ENCODE assay signal across 8 mouse cellular contexts in the genomic region with DNA sequence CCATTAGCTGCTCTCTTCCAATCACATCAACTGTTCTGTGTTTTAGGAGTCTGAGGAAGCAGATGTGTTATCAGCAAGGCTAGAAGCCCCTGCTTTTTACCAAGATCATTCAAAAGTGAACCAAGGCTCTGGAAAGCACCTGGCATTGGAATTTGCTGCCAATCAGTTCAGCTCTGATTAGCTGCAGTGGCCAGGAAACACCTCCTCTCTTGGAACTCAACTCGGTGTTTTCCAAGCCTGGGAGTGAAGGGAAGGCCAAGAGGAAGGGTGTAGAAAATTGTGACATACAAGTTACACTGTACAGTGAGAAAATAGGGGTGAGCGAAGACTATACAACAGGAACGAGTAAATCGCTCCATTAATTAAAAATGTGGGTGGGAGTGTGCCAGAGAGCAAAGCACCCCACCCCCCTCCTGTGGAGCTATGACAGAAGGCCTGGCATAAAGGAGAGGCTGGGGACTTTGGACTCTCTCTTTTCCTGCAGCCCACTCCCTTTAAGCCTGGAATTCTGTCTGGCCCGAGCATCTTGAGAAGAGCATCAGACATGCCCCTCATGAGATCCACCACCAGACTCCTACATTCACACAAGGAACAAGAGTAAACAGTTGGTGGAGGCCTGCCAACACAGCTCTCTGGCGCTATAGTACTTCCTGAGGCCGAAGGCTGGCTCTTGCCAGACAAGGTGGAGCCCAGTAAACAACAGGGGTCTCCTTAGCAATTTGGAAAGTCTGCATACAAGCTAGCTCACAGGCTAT.
A peak's percentile ranks its signal among the peaks of the same experiment; 100 is the strongest.
DNase-seq lines count a peak whose midpoint lies in the region; ATAC-seq lines count a peak whose summit lies in the region.

No protein-coding gene starts in this region.

- no peak overlapping the region for H3K4me2 ChIP-seq in intestine, embryonic 14.5 days (ENCODE audit: low read length)
- H3K4me2 ChIP-seq in lung, embryonic 15.5 days = peak overlapping the region; percentile 31; the same call in 1 of the 2 replicates

- no peak overlapping the region for H3K9ac ChIP-seq in intestine, embryonic 14.5 days (ENCODE audit: low read length)
- H3K9ac ChIP-seq in lung, embryonic 15.5 days = no peak overlapping the region

- H3K4me1 ChIP-seq in intestine, embryonic 14.5 days (replicated peaks; ENCODE audit: control insufficient read depth, insufficient read depth, low read length) = peaks cover 12% of the 10 kb centered on the region
- H3K4me1 ChIP-seq in lung, embryonic 15.5 days = peaks cover 49% of the 10 kb centered on the region

- no peaks in the 10 kb centered on the region for H3K27me3 ChIP-seq in intestine, embryonic 14.5 days (replicated peaks; ENCODE audit: control insufficient read depth, insufficient read depth, low read length)
- H3K27me3 ChIP-seq in lung, embryonic 15.5 days = no peaks in the 10 kb centered on the region

- no peak overlapping the region for H3K4me3 ChIP-seq in intestine, embryonic 14.5 days (ENCODE audit: low read depth, low read length)
- no peak overlapping the region for H3K4me3 ChIP-seq in lung, embryonic 15.5 days

- H3K36me3 ChIP-seq in intestine, embryonic 14.5 days (ENCODE audit: control insufficient read depth, insufficient read depth, low read length) = no peaks in the 10 kb centered on the region
- H3K36me3 ChIP-seq in lung, embryonic 15.5 days = no peaks in the 10 kb centered on the region

- no peak for DNase-seq in frontal cortex, postnatal 25 days (ENCODE audit: low spot score in 2 of 2)
- DNase-seq in right cerebral cortex, postnatal 10 days (ENCODE audit: low spot score in 2 of 2) = peak; percentile 72 to 78
- DNase-seq in right cerebral cortex, postnatal 25 days = no peak
- DNase-seq in intestine, embryonic 14.5 days (ENCODE audit: low spot score) = no peak
- DNase-seq in T-cell, adult 2 months (ENCODE audit: low spot score) = no peak
- DNase-seq in embryo, embryonic 10 days (ENCODE audit: low spot score) = no peak

- peak overlapping the region; percentile 3; the same call in 1 of the 2 replicates for H3K27ac ChIP-seq in intestine, embryonic 14.5 days (ENCODE audit: low read depth)
- H3K27ac ChIP-seq in lung, embryonic 15.5 days = peak overlapping the region; percentile 91

- H3K9me3 ChIP-seq in intestine, embryonic 14.5 days (ENCODE audit: control insufficient read depth, low read length) = no peaks in the 10 kb centered on the region
- H3K9me3 ChIP-seq in lung, embryonic 15.5 days = no peaks in the 10 kb centered on the region

- WGBS in intestine, embryonic 14.5 days = 65% methylated on average over 7 of the region's 7 CpGs
- WGBS in lung, embryonic 15.5 days = 26% methylated on average over 7 of the region's 7 CpGs

- peak; percentile 65 for ATAC-seq in frontal cortex, adult (ENCODE audit: low TSS enrichment)
- ATAC-seq in intestine, embryonic 14.5 days (replicated peaks; ENCODE audit: low FRiP score, low TSS enrichment, low read depth) = no peak
- peak; percentile 75 for ATAC-seq in lung, embryonic 15.5 days (ENCODE audit: borderline replicate concordance, extremely low read depth, low FRiP score, low TSS enrichment)

Comparison
In these comparisons a context has a peak if more than half of its experiments do, and no peak if none do; other contexts are left out.
1. DNase-seq: peak in right cerebral cortex, postnatal 10 days (2 of 2); none in frontal cortex, postnatal 25 days (0 of 2), right cerebral cortex, postnatal 25 days (single experiment), intestine, embryonic 14.5 days (single experiment), T-cell, adult 2 months (single experiment) and embryo, embryonic 10 days (single experiment).